Mouse (Mus musculus) liver, postnatal 0 days (tissue): Measurements from ENCODE around the gene Coro2a.
"Not testable (repeated sequence)": the region's sequence is repeated elsewhere in the genome, so short reads cannot be mapped to it uniquely, and the experiment has no call there.

ENCODE experiments used
- CTCF ChIP-seq: sonication (generic); IDR thresholded peaks from 2 replicates; pipeline ENCODE4 v1.5.1; 2016; ENCODE audit warnings: antibody characterized with exemption, low read depth
- EP300 ChIP-seq: IDR thresholded peaks from 2 replicates; pipeline ENCODE4 v1.6.1; 2016; ENCODE audit warnings: antibody characterized with exemption, low read depth, mild to moderate bottlenecking

- TF ChIP-seq CTCF, EP300: not testable (repeated sequence)
Observed at GRCm38 (mm10) chr4:46578796-46579346, 23.1 kb downstream of the Coro2a start.
